Mouse (Mus musculus) embryonic fibroblast, embryonic 13.5 days (primary cell): ENCODE results near the gene Tor4a. TPM values are rescaled to one million over a fixed set of nuclear protein-coding genes. Genes with fewer than 3 reads are reported as not detected.

Source experiments
- H3K27ac ChIP-seq: 2 replicates; pipeline ENCODE4 v1.5.1; 2012; ENCODE audit warnings: low read length, control low read depth, inconsistent platforms; ENCODE audit not compliant: insufficient read depth
- H3K4me1 ChIP-seq: 2 replicates; pipeline ENCODE4 v1.6.1; 2011; ENCODE audit warnings: low read length; ENCODE audit not compliant: control insufficient read depth, insufficient read depth
- H3K4me3 ChIP-seq: 2 replicates; pipeline ENCODE4 v1.5.1; 2011; ENCODE audit warnings: mild to moderate bottlenecking, control low read depth, low read length; ENCODE audit not compliant: insufficient read depth
- CTCF ChIP-seq: IDR thresholded peaks from 2 replicates; pipeline ENCODE4 v1.5.1; 2011; ENCODE audit warnings: mild to moderate bottlenecking, control low read depth, low read length, moderate library complexity, borderline replicate concordance; ENCODE audit not compliant: insufficient read depth
- POLR2A ChIP-seq: IDR thresholded peaks from 2 replicates; pipeline ENCODE4 v1.6.1; 2011; ENCODE audit warnings: low read depth, mild to moderate bottlenecking, control low read depth, low read length, moderate library complexity
- polyA plus RNA-seq: library from polyadenylated mRNA; stranded (reverse); fragments of >200 nt; gene quantifications from 2 replicates; pipeline ENCODE4 v1.2.4, GENCODE M21; 2011; ENCODE audit warnings: low read depth; ENCODE audit not compliant: missing spikeins, insufficient read length

Tor4a gene
- polyA plus RNA-seq, 1 experiment = 17.5 TPM

DNA sequence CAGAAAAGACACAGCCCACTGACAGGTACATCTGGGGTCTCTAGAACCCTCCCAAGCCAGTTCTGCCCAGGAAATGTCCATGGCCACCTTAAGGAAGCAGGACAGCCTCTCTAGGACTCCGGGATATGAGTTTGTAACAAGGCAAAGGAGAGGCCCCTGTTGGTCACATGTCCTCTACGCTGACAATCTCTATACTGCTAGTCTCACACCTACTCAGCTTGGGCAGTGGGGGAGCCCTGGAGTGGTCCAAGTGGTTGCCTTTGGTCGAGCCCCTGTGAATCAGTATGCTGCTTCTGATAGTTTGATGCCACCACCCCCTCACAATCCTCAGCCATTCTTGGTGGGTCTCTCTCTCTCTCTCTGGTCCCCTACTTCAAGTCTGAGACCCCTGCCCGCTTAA is 29.2 kb downstream of the Tor4a start:
- Histone ChIP-seq H3K27ac (no peak overlapping the region), H3K4me1 (no peaks in the 10 kb centered on the region), H3K4me3 (no peak overlapping the region)
- no peak for TF ChIP-seq POLR2A
- no peak for TF ChIP-seq CTCF

GRCm38 (mm10) chr2:25157655-25158054 is 39.0 kb downstream of the Tor4a start:
- Histone ChIP-seq H3K4me1 (no peaks in the 10 kb centered on the region), H3K4me3 (no peak overlapping the region), H3K27ac (no peak overlapping the region)
- TF ChIP-seq POLR2A = no peak

GRCm38 (mm10) chr2:25156990-25157389 is 39.7 kb downstream of the Tor4a start:
- no peak for TF ChIP-seq POLR2A
- no peak for TF ChIP-seq CTCF

DNA sequence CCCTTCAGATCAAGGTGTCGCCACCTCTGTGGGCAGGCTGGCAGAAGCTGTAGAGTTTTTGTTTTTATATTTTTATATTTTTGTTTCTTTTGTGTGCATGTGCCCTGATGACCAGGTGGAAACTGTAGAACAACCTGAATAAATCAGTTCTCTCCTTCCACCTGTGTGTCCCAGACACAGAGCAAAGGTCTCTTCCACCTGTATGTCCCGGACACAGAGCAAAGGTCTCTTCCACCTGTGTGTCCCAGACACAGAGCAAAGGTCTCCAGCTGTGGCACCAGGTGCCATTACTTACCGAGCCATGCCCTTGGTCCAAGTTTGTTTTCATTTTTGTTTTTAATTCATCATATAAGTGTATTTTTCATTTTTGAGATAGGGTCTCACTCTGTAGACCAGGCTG is 40.5 kb downstream of the Tor4a start:
- Histone ChIP-seq H3K27ac (no peak overlapping the region), H3K4me3 (no peak overlapping the region), H3K4me1 (no peaks in the 10 kb centered on the region)
- TF ChIP-seq POLR2A (no peak), CTCF (no peak)

More at GRCm38 (mm10) chr2:25156990-25157389, 39.7 kb downstream of the Tor4a start:
- no peak overlapping the region for H3K27ac ChIP-seq
- H3K4me1 ChIP-seq = no peaks in the 10 kb centered on the region
- H3K4me3 ChIP-seq = no peak overlapping the region

GRCm38 (mm10) chr2:25151280-25151956 is 45.3 kb downstream of the Tor4a start:
- Histone ChIP-seq H3K4me1 (no peaks in the 10 kb centered on the region), H3K27ac (no peak overlapping the region), H3K4me3 (no peak overlapping the region)
- no peak for TF ChIP-seq CTCF

DNA sequence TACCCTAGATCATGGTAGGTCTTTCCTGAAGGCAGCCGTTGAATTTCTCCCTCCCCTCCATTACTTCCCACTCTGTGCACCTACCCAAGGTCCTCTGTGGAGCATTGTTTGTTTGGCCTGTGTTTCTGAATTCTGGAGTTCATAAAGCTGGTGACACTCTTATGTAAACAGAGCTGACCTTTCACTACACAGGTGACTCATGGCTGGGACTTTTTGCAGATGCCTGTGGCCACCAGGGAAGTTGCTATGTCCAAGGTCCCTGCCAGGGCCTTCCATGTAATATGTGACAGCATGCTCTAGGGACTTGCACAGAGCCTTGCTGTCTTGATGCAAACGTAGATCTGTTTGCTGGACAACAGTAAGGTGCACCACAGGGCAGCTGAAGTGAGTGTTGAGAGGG is 47.0 kb downstream of the Tor4a start:
- Histone ChIP-seq H3K4me1 (no peaks in the 10 kb centered on the region), H3K4me3 (no peak overlapping the region), H3K27ac (no peak overlapping the region)
- no peak for TF ChIP-seq POLR2A
- TF ChIP-seq CTCF = no peak

GRCm38 (mm10) chr2:25147892-25148291 is 48.8 kb downstream of the Tor4a start:
- no peak overlapping the region for H3K4me3 ChIP-seq
- H3K27ac ChIP-seq = no peak overlapping the region
- TF ChIP-seq POLR2A (no peak), CTCF (no peak)
- H3K4me1 ChIP-seq = no peaks in the 10 kb centered on the region

DNA sequence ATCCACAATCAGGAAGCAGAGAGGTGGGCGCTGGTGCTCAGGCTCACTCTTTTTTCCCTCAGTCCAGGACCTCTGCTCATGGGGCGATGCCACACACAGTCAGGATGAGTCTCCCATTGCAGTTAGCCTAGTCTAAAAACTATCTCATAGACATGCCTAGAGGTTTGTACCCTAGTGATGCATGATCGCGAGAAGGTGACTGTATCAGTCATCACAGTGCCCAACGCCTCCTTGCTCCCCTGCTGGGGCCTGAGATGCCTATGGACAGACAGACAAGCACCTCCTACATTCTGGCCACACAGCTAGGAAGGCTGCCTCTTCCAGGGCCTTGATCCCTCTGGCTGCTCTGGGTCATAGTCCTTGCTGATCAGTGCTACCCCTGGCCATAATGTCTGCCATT is 49.3 kb downstream of the Tor4a start:
- H3K27ac ChIP-seq = no peak overlapping the region
- H3K4me3 ChIP-seq = no peak overlapping the region
- TF ChIP-seq CTCF = no peak
- no peak for TF ChIP-seq POLR2A
- no peaks in the 10 kb centered on the region for H3K4me1 ChIP-seq

- Histone ChIP-seq H3K27ac (no peak overlapping the region), H3K4me3 (no peak overlapping the region), H3K4me1 (no peaks in the 10 kb centered on the region)
- TF ChIP-seq POLR2A (no peak), CTCF (no peak)
Measured at GRCm38 (mm10) chr2:25145346-25145745, 51.3 kb downstream of the Tor4a start.

Other genes with a start within 250 kb of the Tor4a start
- 24.7 and 28.7 TPM in 2 replicates for gene Zmynd19, start 247.1 kb downstream of the Tor4a start, polyA plus RNA-seq
- gene Dph7, start 234.5 kb downstream of the Tor4a start, polyA plus RNA-seq = 12.5 and 14.8 TPM in 2 replicates
- 39.1 and 46.0 TPM in 2 replicates for gene Mrpl41, start 221.8 kb downstream of the Tor4a start, polyA plus RNA-seq
- 8.5 and 10.4 TPM in 2 replicates for gene Pnpla7, start 220.9 kb downstream of the Tor4a start, polyA plus RNA-seq
- gene Nsmf, start 142.5 kb downstream of the Tor4a start, polyA plus RNA-seq = 46.7 and 47.8 TPM in 2 replicates
- gene Entpd8, start 116.6 kb downstream of the Tor4a start, polyA plus RNA-seq = not detected in 2 replicates
- gene Noxa1, start 101.7 kb downstream of the Tor4a start, polyA plus RNA-seq = not detected in 2 replicates
- 1.7 and 3.2 TPM in 2 replicates for gene Nrarp, start 16.1 kb downstream of the Tor4a start, polyA plus RNA-seq
- 38.8 and 42.3 TPM in 2 replicates for gene Nelfb, start 14.6 kb upstream of the Tor4a start, polyA plus RNA-seq
- gene Stpg3, start 17.8 kb upstream of the Tor4a start, polyA plus RNA-seq = not detected in 2 replicates
- gene Fam166a, start 21.9 kb upstream of the Tor4a start, polyA plus RNA-seq = not detected in 2 replicates
- 209 and 237 TPM in 2 replicates for gene Tubb4b, start 27.8 kb upstream of the Tor4a start, polyA plus RNA-seq
- not detected in 2 replicates for gene Slc34a3, start 37.5 kb upstream of the Tor4a start, polyA plus RNA-seq
- gene Rnf224, start 39.9 kb upstream of the Tor4a start, polyA plus RNA-seq = not detected in 2 replicates
- gene Rnf208, start 45.4 kb upstream of the Tor4a start, polyA plus RNA-seq = 0.42 TPM in 1 of 2 replicates, not detected in the other
- gene Cysrt1, start 45.6 kb upstream of the Tor4a start, polyA plus RNA-seq = not detected in 2 replicates
- gene AL732309.1, start 50.0 kb upstream of the Tor4a start, polyA plus RNA-seq = 2.3 TPM in 1 of 2 replicates, not detected in the other
- 11.6 and 15.3 TPM in 2 replicates for gene Tmem203, start 58.6 kb upstream of the Tor4a start, polyA plus RNA-seq
- gene Tprn, start 65.7 kb upstream of the Tor4a start, polyA plus RNA-seq = 7.1 and 9.5 TPM in 2 replicates
- gene Ssna1, start 75.6 kb upstream of the Tor4a start, polyA plus RNA-seq = 46.2 and 49.4 TPM in 2 replicates
- 93.8 and 95.3 TPM in 2 replicates for gene Anapc2, start 75.6 kb upstream of the Tor4a start, polyA plus RNA-seq
- not detected in 2 replicates for gene Tmem210, start 91.3 kb upstream of the Tor4a start, polyA plus RNA-seq
- not detected in 2 replicates for gene Lrrc26, start 93.0 kb upstream of the Tor4a start, polyA plus RNA-seq
- 1.6 and 1.7 TPM in 2 replicates for gene Grin1, start 122.3 kb upstream of the Tor4a start, polyA plus RNA-seq
- gene Man1b1, start 135.5 kb upstream of the Tor4a start, polyA plus RNA-seq = 41.1 and 70.7 TPM in 2 replicates
- 29.9 and 32.9 TPM in 2 replicates for gene Dpp7, start 159.5 kb upstream of the Tor4a start, polyA plus RNA-seq
- 40.0 and 42.2 TPM in 2 replicates for gene Uap1l1, start 168.8 kb upstream of the Tor4a start, polyA plus RNA-seq
- gene Sapcd2, start 175.4 kb upstream of the Tor4a start, polyA plus RNA-seq = 3.3 and 5.2 TPM in 2 replicates
- gene Entpd2, start 199.0 kb upstream of the Tor4a start, polyA plus RNA-seq = 0.33 and 2.2 TPM in 2 replicates
- gene Npdc1, start 202.5 kb upstream of the Tor4a start, polyA plus RNA-seq = 86.0 and 107 TPM in 2 replicates
- not detected in 2 replicates for gene Fut7, start 226.4 kb upstream of the Tor4a start, polyA plus RNA-seq
- gene Abca2, start 231.8 kb upstream of the Tor4a start, polyA plus RNA-seq = 7.8 and 12.1 TPM in 2 replicates